ENCODE assay signal across 9 mouse cellular contexts in genomic region chr2:69679990-69680389, GRCm38 (mm10). TPM values are rescaled to one million over a fixed set of nuclear protein-coding genes. Genes with fewer than 3 reads are reported as not detected.
DNase-seq lines count a peak whose midpoint lies in the region; ATAC-seq and TF ChIP-seq lines count a peak whose summit lies in the region.
"Had no signal": no experiment of that assay in that cellular context is flagged by ENCODE, and none has a peak within 500 bp of the region (broad histone marks: within the 10 kb centered on the region; RNA-seq: fewer than 3 reads in every experiment).

No protein-coding gene starts in this region.

- no peaks in the 10 kb centered on the region for H3K27me3 ChIP-seq in liver, adult 2 months (ENCODE audit: control insufficient read depth, insufficient read depth, low read length)
- no peaks in the 10 kb centered on the region for H3K27me3 ChIP-seq in liver, embryonic 12.5 days (replicated peaks)
- no peaks in the 10 kb centered on the region for H3K27me3 ChIP-seq in ES-Bruce4 (ENCODE audit: control insufficient read depth, insufficient read depth, low read length, poor library complexity, severe bottlenecking)
- H3K27me3 ChIP-seq in splenic B cell, adult 2 months (ENCODE audit: control insufficient read depth, insufficient read depth, low read length, poor library complexity, severe bottlenecking) = no peaks in the 10 kb centered on the region
- H3K27me3 ChIP-seq: hindbrain, embryonic 12.5 days; megakaryocyte, embryonic 14.5 days had no signal

- no peak for TF ChIP-seq EP300 in ES-Bruce4 (IDR thresholded peaks at IDR 0.05; ENCODE audit: insufficient read depth, low read depth, low read length)

- DNase-seq in liver, adult 2 months (ENCODE audit: extremely low read depth, low read depth, low spot score) = no peak
- DNase-seq in WW6 (ENCODE audit: low read depth, low spot score) = peak; percentile 60
- peak; percentile 15 for DNase-seq in splenic B cell, adult 2 months (ENCODE audit: low read depth, low spot score)
- no peak for DNase-seq in frontal cortex, postnatal 14 days (ENCODE audit: low spot score in 2 of 2)
- no peak for DNase-seq in embryo, embryonic 9.5 days (ENCODE audit: extremely low spot score)

- H3K9ac ChIP-seq in liver, adult 2 months (ENCODE audit: low read depth, low read length) = no peak overlapping the region
- H3K9ac ChIP-seq in liver, embryonic 12.5 days = no peak overlapping the region
- no peak overlapping the region for H3K9ac ChIP-seq in ES-Bruce4 (ENCODE audit: low read depth, poor library complexity, severe bottlenecking)
- H3K9ac ChIP-seq: hindbrain, embryonic 12.5 days had no signal

- no peaks in the 10 kb centered on the region for H3K36me3 ChIP-seq in liver, adult 2 months (ENCODE audit: control insufficient read depth, insufficient read depth, low read length)
- no peaks in the 10 kb centered on the region for H3K36me3 ChIP-seq in liver, embryonic 12.5 days
- no peaks in the 10 kb centered on the region for H3K36me3 ChIP-seq in ES-Bruce4 (ENCODE audit: control insufficient read depth, insufficient read depth, low read length, poor library complexity, severe bottlenecking)
- H3K36me3 ChIP-seq in splenic B cell, adult 2 months (ENCODE audit: control insufficient read depth, insufficient read depth, low read length, poor library complexity, severe bottlenecking) = no peaks in the 10 kb centered on the region

- H3K4me2 ChIP-seq in liver, embryonic 12.5 days = no peak overlapping the region
- H3K4me2 ChIP-seq: hindbrain, embryonic 12.5 days had no signal

- WGBS in liver, adult 2 months = 63% methylated on average over 6 of the region's 6 CpGs
- 56% methylated on average over 6 of the region's 6 CpGs for WGBS in liver, embryonic 12.5 days (ENCODE audit: insufficient replicate concordance)

- no peaks in the 10 kb centered on the region for H3K79me2 ChIP-seq in liver, adult 2 months (ENCODE audit: control insufficient read depth, insufficient read depth, low read length)

- TF ChIP-seq CTCF in liver, adult 2 months (IDR thresholded peaks at IDR 0.05; ENCODE audit: low read depth, low read length) = peak; percentile 17; the same call in 1 of the 2 replicates
- TF ChIP-seq CTCF in ES-Bruce4 (IDR thresholded peaks at IDR 0.05; ENCODE audit: low read depth, low read length) = peak; percentile 80

- TF ChIP-seq POLR2A in liver, adult 2 months (IDR thresholded peaks at IDR 0.05; ENCODE audit: extremely low read depth, insufficient read depth, low read length) = no peak
- no peak for TF ChIP-seq POLR2A in ES-Bruce4 (IDR thresholded peaks at IDR 0.05; ENCODE audit: insufficient read depth, low read length)

- no peak for ATAC-seq in liver, embryonic 12.5 days

- no peaks in the 10 kb centered on the region for H3K4me1 ChIP-seq in liver, adult 2 months (ENCODE audit: control insufficient read depth, insufficient read depth, low read length)
- no peaks in the 10 kb centered on the region for H3K4me1 ChIP-seq in liver, embryonic 12.5 days
- no peaks in the 10 kb centered on the region for H3K4me1 ChIP-seq in ES-Bruce4 (ENCODE audit: control insufficient read depth, insufficient read depth, low read length)
- H3K4me1 ChIP-seq: megakaryocyte, embryonic 14.5 days had no signal

- H3K27ac ChIP-seq in liver, adult 2 months (replicated peaks; ENCODE audit: insufficient read depth, low read depth, low read length) = no peak overlapping the region
- no peak overlapping the region for H3K27ac ChIP-seq in liver, embryonic 12.5 days
- no peak overlapping the region for H3K27ac ChIP-seq in ES-Bruce4 (ENCODE audit: insufficient read depth, low read length)
- H3K27ac ChIP-seq: hindbrain, embryonic 12.5 days had no signal

- H3K4me3 ChIP-seq in liver, adult 2 months (ENCODE audit: insufficient read depth, low read depth, low read length) = no peak overlapping the region
- H3K4me3 ChIP-seq in liver, embryonic 12.5 days = no peak overlapping the region
- no peak overlapping the region for H3K4me3 ChIP-seq in ES-Bruce4 (ENCODE audit: low read depth, low read length)
- H3K4me3 ChIP-seq: hindbrain, embryonic 12.5 days; megakaryocyte, embryonic 14.5 days had no signal

- H3K9me3 ChIP-seq in liver, embryonic 12.5 days (replicated peaks) = no peaks in the 10 kb centered on the region
- H3K9me3 ChIP-seq in ES-Bruce4 (replicated peaks; ENCODE audit: control insufficient read depth, insufficient read depth, low read length, poor library complexity, severe bottlenecking) = no peaks in the 10 kb centered on the region
- H3K9me3 ChIP-seq: hindbrain, embryonic 12.5 days; megakaryocyte, embryonic 14.5 days had no signal

RNA-seq across cellular contexts. Expression of gene Klhl41, which starts 10.1 kb away (rescaled TPM):
- total RNA-seq in liver, adult 2 months (2014; rRNA removed) = 0.20 and 0.37 TPM in 2 replicates
- polyA plus RNA-seq in liver, adult 2 months (2012; rRNA removed) = 0.02 and 0.06 TPM in 2 replicates
- polyA plus RNA-seq in liver, embryonic 12.5 days (2016; fragmentation: Nextera tagmentation; extraction: Ambion mirVana) = 0.13 and 0.39 TPM in 2 replicates
- polyA plus RNA-seq in ES-Bruce4 (2011; ENCODE audit: insufficient read depth, insufficient read length, low read depth, missing spikeins) = not detected in 2 replicates

RNA-seq across cellular contexts. Expression of gene Bbs5, which starts 33.0 kb away (rescaled TPM):
- 2.6 and 4.5 TPM in 2 replicates for total RNA-seq in liver, adult 2 months (2014; rRNA removed)
- 0.49 and 1.1 TPM in 2 replicates for polyA plus RNA-seq in liver, adult 2 months (2012; rRNA removed)
- 4.9 and 6.8 TPM in 2 replicates for polyA plus RNA-seq in liver, embryonic 12.5 days (2016; fragmentation: Nextera tagmentation; extraction: Ambion mirVana)
- polyA plus RNA-seq in ES-Bruce4 (2011; ENCODE audit: insufficient read depth, insufficient read length, low read depth, missing spikeins) = 15.9 and 17.7 TPM in 2 replicates

RNA-seq across cellular contexts. Expression of gene Fastkd1, which starts 33.3 kb away (rescaled TPM):
- total RNA-seq in liver, adult 2 months (2014; rRNA removed) = 14.4 TPM in 2 replicates
- polyA plus RNA-seq in liver, adult 2 months (2012; rRNA removed) = 6.5 and 6.8 TPM in 2 replicates
- 7.9 and 8.4 TPM in 2 replicates for polyA plus RNA-seq in liver, embryonic 12.5 days (2016; fragmentation: Nextera tagmentation; extraction: Ambion mirVana)
- 23.1 and 27.9 TPM in 2 replicates for polyA plus RNA-seq in ES-Bruce4 (2011; ENCODE audit: insufficient read depth, insufficient read length, low read depth, missing spikeins)

RNA-seq across cellular contexts. Expression of gene Ppig, which starts 42.4 kb away (rescaled TPM):
- 9.3 and 9.7 TPM in 2 replicates for total RNA-seq in liver, adult 2 months (2014; rRNA removed)
- 0.91 and 1.3 TPM in 2 replicates for polyA plus RNA-seq in liver, adult 2 months (2012; rRNA removed)
- polyA plus RNA-seq in liver, embryonic 12.5 days (2016; fragmentation: Nextera tagmentation; extraction: Ambion mirVana) = 104 and 109 TPM in 2 replicates
- polyA plus RNA-seq in ES-Bruce4 (2011; ENCODE audit: insufficient read depth, insufficient read length, low read depth, missing spikeins) = 165 and 179 TPM in 2 replicates

Comparison
In these comparisons a context has a peak if more than half of its experiments do, and no peak if none do; other contexts are left out.
1. DNase-seq: peak in WW6 (single experiment) and splenic B cell, adult 2 months (single experiment); none in liver, adult 2 months (single experiment), frontal cortex, postnatal 14 days (0 of 2) and embryo, embryonic 9.5 days (single experiment).